Comparison of ENCODE assay signal across 16 mouse cellular contexts in the genomic region with DNA sequence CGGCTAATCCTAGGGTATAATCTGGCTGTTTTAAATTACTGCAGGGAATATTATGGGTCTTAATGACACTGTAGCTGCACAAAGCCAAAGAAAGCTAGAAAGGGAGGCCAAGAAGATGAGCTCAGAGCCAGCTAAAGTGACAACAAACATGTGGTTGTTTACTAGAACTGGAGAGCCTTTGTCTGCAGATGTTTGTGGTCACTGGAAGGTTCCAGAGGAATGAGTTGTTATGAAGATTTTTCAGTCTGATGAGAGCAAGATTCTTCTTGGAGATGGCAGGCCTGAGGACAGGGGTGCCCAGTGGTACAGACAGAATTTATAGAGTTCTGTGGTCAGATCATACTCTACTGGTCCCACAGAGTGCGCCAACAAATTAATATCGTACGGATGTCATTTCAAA. TPM values are rescaled to one million over a fixed set of nuclear protein-coding genes. Genes with fewer than 3 reads are reported as not detected.
A peak's percentile ranks its signal among the peaks of the same experiment; 100 is the strongest.
DNase-seq lines count a peak whose midpoint lies in the region; ATAC-seq and TF ChIP-seq lines count a peak whose summit lies in the region.
"Had no signal": no experiment of that assay in that cellular context is flagged by ENCODE, and none has a peak within 500 bp of the region (broad histone marks: within the 10 kb centered on the region; RNA-seq: fewer than 3 reads in every experiment).

No protein-coding gene starts in this region.

- H3K27me3 ChIP-seq in C2C12 (ENCODE audit: control insufficient read depth, insufficient read depth, insufficient read length): no peaks in the 10 kb centered on the region
- no peaks in the 10 kb centered on the region for H3K27me3 ChIP-seq in midbrain, embryonic 15.5 days (replicated peaks)
- H3K27me3 ChIP-seq: heart, embryonic 13.5 days; kidney, embryonic 15.5 days; neural tube, embryonic 13.5 days had no signal

- H3K4me2 ChIP-seq in midbrain, embryonic 15.5 days: no peak overlapping the region
- H3K4me2 ChIP-seq: heart, embryonic 13.5 days; kidney, embryonic 15.5 days; neural tube, embryonic 13.5 days had no signal

- no peaks in the 10 kb centered on the region for H3K9me3 ChIP-seq in midbrain, embryonic 15.5 days
- H3K9me3 ChIP-seq: heart, embryonic 13.5 days; kidney, embryonic 15.5 days; neural tube, embryonic 13.5 days had no signal

- no peaks in the 10 kb centered on the region for H3K79me2 ChIP-seq in C2C12 (ENCODE audit: control insufficient read depth, insufficient read depth)

- no peak overlapping the region for H3ac ChIP-seq in C2C12 (ENCODE audit: control insufficient read depth, insufficient read length, low read depth)

- H3K27ac ChIP-seq in layer of hippocampus, adult 2 months: peak overlapping the region; percentile 77
- H3K27ac ChIP-seq in midbrain, embryonic 15.5 days: 0 out of 2 replicates have a peak overlapping the region, but pooled peaks have one; percentile 25
- H3K27ac ChIP-seq: heart, embryonic 13.5 days; kidney, embryonic 15.5 days; neural tube, embryonic 13.5 days; stomach, postnatal 0 days had no signal

- H3K36me3 ChIP-seq in C2C12 (ENCODE audit: control insufficient read depth, insufficient read depth): no peaks in the 10 kb centered on the region
- H3K36me3 ChIP-seq in midbrain, embryonic 15.5 days (replicated peaks): no peaks in the 10 kb centered on the region
- H3K36me3 ChIP-seq: kidney, embryonic 15.5 days; neural tube, embryonic 13.5 days had no signal

- H3K4me1 ChIP-seq in midbrain, embryonic 15.5 days: no peaks in the 10 kb centered on the region
- H3K4me1 ChIP-seq: heart, embryonic 13.5 days; kidney, embryonic 15.5 days had no signal

- no peak for DNase-seq in layer of hippocampus, adult 2 months (ENCODE audit: low spot score in 2 of 2)
- no peak for DNase-seq in layer of hippocampus, postnatal 36 days
- peak; percentile 56 for DNase-seq in NIH3T3 (ENCODE audit: low read depth)
- no peak for DNase-seq in lung, adult 18-20 months
- DNase-seq in cerebellum, adult 9-11 months: no peak
- DNase-seq: adrenal gland, postnatal 10 days; cerebellum, adult 18-20 months; lung, postnatal 4 days; right cerebral cortex, postnatal 25 days; thymus, postnatal 14 days had no signal

- no peak for TF ChIP-seq CTCF in layer of hippocampus, adult 2 months (conservative IDR thresholded peaks at IDR 0.05)
- TF ChIP-seq CTCF in C2C12 (IDR thresholded peaks at IDR 0.05; ENCODE audit: control insufficient read depth, insufficient read depth, insufficient read length): no peak

- WGBS in midbrain, embryonic 15.5 days: 79% methylated on average over 4 of the region's 4 CpGs

- H3K9ac ChIP-seq in midbrain, embryonic 15.5 days: no peak overlapping the region
- H3K9ac ChIP-seq: heart, embryonic 13.5 days; kidney, embryonic 15.5 days; neural tube, embryonic 13.5 days had no signal

- no peak overlapping the region for H3K4me3 ChIP-seq in layer of hippocampus, adult 2 months
- H3K4me3 ChIP-seq in C2C12 (ENCODE audit: insufficient read depth, poor library complexity, severe bottlenecking): no peak overlapping the region
- no peak overlapping the region for H3K4me3 ChIP-seq in midbrain, embryonic 15.5 days
- H3K4me3 ChIP-seq: heart, embryonic 13.5 days; kidney, embryonic 15.5 days; neural tube, embryonic 13.5 days had no signal

- no peaks in the 10 kb centered on the region for H3K79me3 ChIP-seq in C2C12 (ENCODE audit: low read depth)

- ATAC-seq in midbrain, embryonic 15.5 days (replicated peaks): no peak; the same call in 1 of the 2 replicates

TF ChIP-seq in C2C12, 6 proteins besides CTCF, POLR2A, EP300 and RAD21:
- peak; percentile 27 for TF ChIP-seq MYOD1 (IDR thresholded peaks at IDR 0.05; ENCODE audit: control insufficient read depth, insufficient read length, low read depth)
- TF ChIP-seq CEBPB (IDR thresholded peaks at IDR 0.05; ENCODE audit: low read depth): no peak
- TF ChIP-seq MYOG (IDR thresholded peaks at IDR 0.05; ENCODE audit: control insufficient read depth, extremely low read depth, insufficient read length): no peak

RNA-seq across cellular contexts. Expression of a gene that starts 18.5 kb away (rescaled TPM):
- 10 to 100 TPM; 93.4 to 93.9 TPM for total RNA-seq in layer of hippocampus, adult 2 months (2021)
- 100 to 1,000 TPM in 1 of 2 experiments, 10 to 100 TPM in 1; 99.8 to 102 TPM for total RNA-seq in layer of hippocampus, postnatal 36 days (2021)
- 13.0 TPM for polyA plus RNA-seq in C2C12 (2012; fragmentation: generic; extraction: Trizol)
- polyA plus RNA-seq in midbrain, embryonic 15.5 days (2015; fragmentation: Nextera tagmentation; extraction: Ambion mirVana): 135 and 140 TPM in 2 replicates
